Mouse (Mus musculus) midbrain, embryonic 10.5 days (tissue): ENCODE data around the gene Mgat1. TPM values are rescaled to one million over a fixed set of nuclear protein-coding genes. Genes with fewer than 3 reads are reported as not detected.

Experiments
- DNase-seq: peaks from one replicate; pipeline ENCODE4 v3.0.0-alpha.2; 2017; ENCODE audit warnings: low spot score
- H3K27ac ChIP-seq: fragments of 300-500 bp; sonication (generic); replicated peaks from 2 replicates; pipeline ENCODE4 v1.5.1; 2016; ENCODE audit warnings: mild to moderate bottlenecking
- H3K27me3 ChIP-seq: fragments of 300-500 bp; sonication (generic); 2 replicates; pipeline ENCODE4 v1.6.1; 2016; ENCODE audit warnings: low read depth, mild to moderate bottlenecking; ENCODE audit not compliant: poor library complexity, severe bottlenecking
- H3K36me3 ChIP-seq: fragments of 300-500 bp; sonication (generic); 2 replicates; pipeline ENCODE4 v1.6.1; 2016; ENCODE audit warnings: mild to moderate bottlenecking, moderate library complexity
- H3K4me1 ChIP-seq: fragments of 300-500 bp; sonication (generic); 2 replicates; pipeline ENCODE4 v1.6.1; 2016
- H3K4me3 ChIP-seq: fragments of 300-500 bp; sonication (generic); 2 replicates; pipeline ENCODE4 v1.5.1; 2016; ENCODE audit warnings: mild to moderate bottlenecking, moderate library complexity
- H3K9me3 ChIP-seq: fragments of 300-500 bp; sonication (generic); replicated peaks from 2 replicates; pipeline ENCODE4 v1.6.1; 2016; ENCODE audit warnings: mild to moderate bottlenecking
- WGBS: fragments of 180-500 bp; shearing (Covaris S2); methylation state at CpG from one replicate; pipeline ENCODE4 v1.1.7; 2016; 5-methylcytosine and 5-hydroxymethylcytosine counted together
- polyA plus RNA-seq: library from polyadenylated mRNA; unstranded; fragments of >200 nt; fragmentation: Nextera tagmentation; extraction: Ambion mirVana; gene quantifications from 2 replicates; pipeline ENCODE4 v1.2.1, GENCODE M21; 2016

The Mgat1 gene
- polyA plus RNA-seq, 1 experiment from 2014 or later, result 41.2 TPM

DNA sequence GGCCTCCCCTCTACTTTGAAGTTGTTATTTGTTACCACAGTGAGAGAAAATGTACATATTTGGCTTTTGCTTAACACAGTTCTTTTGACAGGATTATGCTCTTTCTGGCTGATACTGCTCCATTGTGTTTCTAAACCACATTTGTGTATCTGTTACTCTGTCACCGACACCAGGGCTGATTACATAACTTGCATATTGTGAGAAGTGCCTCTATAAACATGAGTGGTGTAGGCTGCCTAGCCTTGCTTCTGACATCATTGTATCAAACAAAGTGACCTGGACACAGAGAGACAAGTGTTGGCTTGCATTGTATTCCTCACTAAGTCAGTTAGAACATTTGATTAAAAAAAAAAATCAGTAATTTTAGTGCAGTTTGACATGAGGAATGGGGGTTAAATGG lies 15.8 kb downstream of the Mgat1 start:
- H3K9me3 ChIP-seq, result no peaks in the 10 kb centered on the region
- H3K4me1 ChIP-seq, result no peaks in the 10 kb centered on the region
- 90% methylated on average over 1 of the region's 1 CpGs for WGBS
- H3K27me3 ChIP-seq, result no peaks in the 10 kb centered on the region
- H3K4me3 ChIP-seq, result no peak overlapping the region
- DNase-seq, result no peak
- H3K36me3 ChIP-seq, result peaks cover 57% of the 10 kb centered on the region
- H3K27ac ChIP-seq, result no peak overlapping the region

DNA sequence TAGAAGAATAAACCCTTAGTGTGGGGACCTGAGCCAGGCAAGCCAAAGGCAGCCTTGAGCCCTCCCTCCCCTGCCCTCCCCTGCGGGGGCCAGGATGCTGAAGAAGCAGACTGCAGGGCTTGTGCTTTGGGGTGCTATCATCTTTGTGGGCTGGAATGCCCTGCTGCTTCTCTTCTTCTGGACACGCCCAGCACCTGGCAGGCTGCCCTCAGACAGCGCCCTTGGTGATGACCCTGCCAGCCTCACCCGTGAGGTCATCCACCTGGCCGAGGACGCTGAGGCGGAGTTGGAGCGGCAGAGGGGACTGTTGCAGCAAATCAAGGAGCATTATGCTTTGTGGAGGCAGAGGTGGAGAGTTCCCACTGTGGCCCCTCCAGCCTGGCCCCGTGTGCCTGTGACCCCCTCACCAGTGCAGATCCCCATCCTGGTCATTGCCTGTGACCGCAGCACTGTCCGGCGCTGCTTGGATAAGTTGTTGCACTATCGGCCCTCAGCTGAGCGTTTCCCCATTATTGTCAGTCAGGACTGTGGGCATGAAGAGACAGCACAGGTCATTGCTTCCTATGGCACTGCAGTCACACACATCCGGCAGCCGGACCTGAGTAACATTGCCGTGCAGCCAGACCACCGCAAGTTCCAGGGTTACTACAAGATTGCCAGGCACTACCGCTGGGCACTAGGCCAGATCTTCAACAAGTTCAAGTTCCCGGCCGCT lies 16.8 kb downstream of the Mgat1 start:
- Histone ChIP-seq H3K27me3 (no peaks in the 10 kb centered on the region), H3K4me3 (no peak overlapping the region), H3K36me3 (peaks cover 48% of the 10 kb centered on the region), H3K4me1 (no peaks in the 10 kb centered on the region), H3K27ac (no peak overlapping the region), H3K9me3 (no peaks in the 10 kb centered on the region)
- 94% methylated on average over 21 of the region's 21 CpGs for WGBS
- no peak for DNase-seq

GRCm38 (mm10) chr11:49261313-49261855 lies 17.4 kb downstream of the Mgat1 start:
- H3K4me3 ChIP-seq, result no peak overlapping the region
- H3K4me1 ChIP-seq, result no peaks in the 10 kb centered on the region
- no peak overlapping the region for H3K27ac ChIP-seq
- H3K27me3 ChIP-seq, result no peaks in the 10 kb centered on the region
- DNase-seq, result no peak
- H3K9me3 ChIP-seq, result no peaks in the 10 kb centered on the region
- peaks cover 45% of the 10 kb centered on the region for H3K36me3 ChIP-seq
- 94% methylated on average over 14 of the region's 14 CpGs for WGBS

DNA sequence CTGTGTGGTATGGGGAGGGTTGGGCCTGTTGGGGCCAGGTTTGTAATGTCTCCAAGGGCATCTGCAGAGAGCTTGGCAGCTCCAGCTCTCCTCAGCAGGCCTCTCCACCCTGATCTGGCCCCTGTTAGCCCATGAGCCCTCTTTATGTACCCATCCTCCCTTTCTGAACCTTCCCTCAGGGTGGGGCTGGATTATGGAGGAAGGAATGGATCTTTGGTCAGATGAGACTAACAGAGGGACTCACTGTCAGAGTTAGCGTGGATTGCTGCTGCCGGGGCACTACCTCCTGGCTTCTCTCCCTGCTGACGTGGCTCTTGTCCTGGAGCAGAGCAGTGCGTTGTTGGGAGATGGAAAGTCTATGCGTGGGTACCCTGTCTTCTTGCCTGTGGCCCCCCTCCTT lies 18.3 kb downstream of the Mgat1 start:
- 92% methylated on average over 5 of the region's 5 CpGs for WGBS
- H3K27me3 ChIP-seq, result no peaks in the 10 kb centered on the region

DNA sequence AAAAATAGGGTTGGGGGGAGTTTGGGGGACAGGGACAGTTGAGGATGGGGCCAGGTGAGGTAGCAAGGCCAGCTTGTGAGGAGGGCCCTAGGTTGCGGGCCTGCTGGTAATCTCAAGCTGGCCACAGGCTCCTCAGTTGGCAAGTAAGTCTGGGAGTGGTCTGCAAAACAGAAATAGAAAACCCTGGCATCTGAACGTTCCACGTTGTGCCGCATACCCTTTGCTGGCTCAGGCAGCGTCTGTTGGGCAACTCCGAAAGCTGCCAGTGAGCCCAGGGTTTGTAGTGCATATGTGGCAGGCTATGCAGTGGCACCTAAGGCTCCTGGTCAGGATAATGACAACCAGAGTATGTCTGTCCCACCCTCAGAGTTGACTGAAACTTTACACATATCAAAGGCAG lies 19.2 kb downstream of the Mgat1 start:
- H3K4me1 ChIP-seq, result no peaks in the 10 kb centered on the region
- no peaks in the 10 kb centered on the region for H3K27me3 ChIP-seq
- no peak overlapping the region for H3K4me3 ChIP-seq
- WGBS, result 92% methylated on average over 6 of the region's 6 CpGs
- H3K9me3 ChIP-seq, result no peaks in the 10 kb centered on the region
- peaks cover 35% of the 10 kb centered on the region for H3K36me3 ChIP-seq
- H3K27ac ChIP-seq, result no peak overlapping the region
- no peak for DNase-seq

More for the DNA sequence above, 18.3 kb downstream of the Mgat1 start:
- Histone ChIP-seq H3K36me3 (peaks cover 39% of the 10 kb centered on the region), H3K9me3 (no peaks in the 10 kb centered on the region), H3K27ac (no peak overlapping the region), H3K4me1 (no peaks in the 10 kb centered on the region), H3K4me3 (no peak overlapping the region)
- no peak for DNase-seq

DNA sequence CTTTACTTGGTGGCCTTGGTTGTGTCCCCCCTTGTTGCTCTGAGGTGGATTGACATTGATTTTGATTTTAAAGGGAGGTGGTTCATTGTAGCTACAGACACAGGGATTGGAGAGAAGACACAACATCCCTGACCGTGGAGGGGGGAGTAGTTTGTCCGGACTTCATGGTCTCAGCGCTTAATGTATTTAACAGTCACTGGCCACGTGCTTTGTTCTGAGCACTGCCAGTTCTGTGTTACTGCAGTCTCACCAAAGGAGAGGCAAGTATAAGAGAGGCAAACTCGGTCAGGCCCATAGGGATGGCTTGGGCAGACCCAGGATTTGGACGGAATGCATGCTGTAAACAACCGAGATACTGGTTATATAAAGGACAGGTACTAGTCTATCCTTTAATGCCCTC lies 20.1 kb downstream of the Mgat1 start:
- no peak overlapping the region for H3K27ac ChIP-seq
- no peak for DNase-seq
- H3K36me3 ChIP-seq, result peaks cover 35% of the 10 kb centered on the region
- H3K4me3 ChIP-seq, result no peak overlapping the region
- H3K4me1 ChIP-seq, result no peaks in the 10 kb centered on the region
- no peaks in the 10 kb centered on the region for H3K9me3 ChIP-seq
- no peaks in the 10 kb centered on the region for H3K27me3 ChIP-seq
- 95% methylated on average over 7 of the region's 7 CpGs for WGBS

GRCm38 (mm10) chr11:49264622-49265021 lies 20.6 kb downstream of the Mgat1 start:
- Histone ChIP-seq H3K9me3 (no peaks in the 10 kb centered on the region), H3K4me3 (no peak overlapping the region), H3K4me1 (no peaks in the 10 kb centered on the region), H3K27ac (no peak overlapping the region), H3K36me3 (peaks cover 33% of the 10 kb centered on the region), H3K27me3 (no peaks in the 10 kb centered on the region)
- 89% methylated on average over 11 of the region's 11 CpGs for WGBS
- DNase-seq, result no peak

GRCm38 (mm10) chr11:49265101-49265500 lies 21.1 kb downstream of the Mgat1 start:
- Histone ChIP-seq H3K36me3 (peaks cover 30% of the 10 kb centered on the region), H3K9me3 (no peaks in the 10 kb centered on the region), H3K27ac (no peak overlapping the region), H3K27me3 (no peaks in the 10 kb centered on the region), H3K4me3 (no peak overlapping the region), H3K4me1 (no peaks in the 10 kb centered on the region)
- 87% methylated on average over 8 of the region's 8 CpGs for WGBS
- DNase-seq, result no peak

GRCm38 (mm10) chr11:49266671-49267070 lies 22.7 kb downstream of the Mgat1 start:
- H3K27ac ChIP-seq, result no peak overlapping the region
- 86% methylated on average over 6 of the region's 6 CpGs for WGBS
- H3K36me3 ChIP-seq, result peaks cover 15% of the 10 kb centered on the region
- H3K27me3 ChIP-seq, result no peaks in the 10 kb centered on the region
- no peak overlapping the region for H3K4me3 ChIP-seq
- H3K9me3 ChIP-seq, result no peaks in the 10 kb centered on the region
- H3K4me1 ChIP-seq, result no peaks in the 10 kb centered on the region
- no peak for DNase-seq

- Histone ChIP-seq H3K4me1 (no peaks in the 10 kb centered on the region), H3K4me3 (no peak overlapping the region), H3K27ac (no peak overlapping the region), H3K36me3 (peaks cover 8% of the 10 kb centered on the region), H3K9me3 (no peaks in the 10 kb centered on the region), H3K27me3 (no peaks in the 10 kb centered on the region)
- 93% methylated on average over 10 of the region's 10 CpGs for WGBS
- DNase-seq, result no peak
These were observed 23.3 kb downstream of the Mgat1 start for GRCm38 (mm10) chr11:49267316-49267715.

DNA sequence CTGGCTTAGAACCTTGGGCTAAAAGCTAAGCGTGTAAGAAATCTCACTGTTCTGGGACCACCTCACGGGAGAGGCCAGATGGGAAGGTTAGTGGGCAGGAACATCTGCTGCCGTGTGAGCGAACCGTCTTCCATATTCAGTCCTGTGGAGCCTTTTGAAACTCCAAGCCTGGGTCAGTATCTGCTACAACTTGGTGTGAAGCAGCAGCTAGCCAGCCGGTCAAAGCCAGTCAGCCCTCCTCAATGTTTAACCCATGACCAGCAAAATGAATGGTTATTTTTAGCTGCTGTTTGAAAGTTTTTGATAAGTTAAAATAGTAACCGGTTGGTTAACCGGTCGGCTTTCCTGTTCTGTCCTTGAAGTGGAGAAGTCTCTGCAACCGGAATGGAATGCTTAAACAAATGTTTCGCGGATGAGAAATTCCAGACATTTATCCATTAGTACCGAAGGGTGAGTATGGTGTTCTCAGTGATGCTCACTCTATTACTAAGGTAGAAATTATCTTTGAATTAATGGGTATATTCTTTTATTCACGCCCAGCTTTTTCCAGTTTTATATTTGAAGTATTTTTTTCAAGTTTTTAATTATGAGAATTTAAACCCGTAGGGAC lies 24.1 kb downstream of the Mgat1 start:
- H3K27me3 ChIP-seq, result no peaks in the 10 kb centered on the region
- peaks cover 5% of the 10 kb centered on the region; the same call in 1 of the 2 replicates for H3K36me3 ChIP-seq
- DNase-seq, result no peak
- H3K27ac ChIP-seq, result no peak overlapping the region
- no peak overlapping the region for H3K4me3 ChIP-seq
- no peaks in the 10 kb centered on the region for H3K9me3 ChIP-seq
- WGBS, result 91% methylated on average over 15 of the region's 15 CpGs
- no peaks in the 10 kb centered on the region for H3K4me1 ChIP-seq

GRCm38 (mm10) chr11:49269761-49270160 lies 25.8 kb downstream of the Mgat1 start:
- Histone ChIP-seq H3K27ac (no peak overlapping the region), H3K4me3 (no peak overlapping the region), H3K27me3 (no peaks in the 10 kb centered on the region), H3K9me3 (no peaks in the 10 kb centered on the region), H3K4me1 (no peaks in the 10 kb centered on the region), H3K36me3 (no peaks in the 10 kb centered on the region)
- WGBS, result 94% methylated on average over 9 of the region's 9 CpGs
- DNase-seq, result no peak

GRCm38 (mm10) chr11:49270368-49270767 lies 26.4 kb downstream of the Mgat1 start:
- Histone ChIP-seq H3K4me1 (no peaks in the 10 kb centered on the region), H3K36me3 (no peaks in the 10 kb centered on the region), H3K4me3 (no peak overlapping the region), H3K27ac (no peak overlapping the region), H3K27me3 (no peaks in the 10 kb centered on the region), H3K9me3 (no peaks in the 10 kb centered on the region)
- DNase-seq, result no peak
- 90% methylated on average over 4 of the region's 4 CpGs for WGBS
